Mouse (Mus musculus): ENCODE results near the gene C1qtnf5.
A peak's percentile ranks its signal among the peaks of the same experiment; 100 is the strongest.

C1qtnf5 gene

GRCm38 (mm10) chr9:44133287-44133686 lies 26.2 kb downstream of the C1qtnf5 start:
- DNase-seq = no peak

GRCm38 (mm10) chr9:44134101-44134850 lies 27.2 kb downstream of the C1qtnf5 start, which contains the start of gene Mcam:
Mcam (plus strand) TSS chr9:44134469.
- DNase-seq = peak; percentile 78

GRCm38 (mm10) chr9:44134851-44135730 lies 28.0 kb downstream of the C1qtnf5 start:
- DNase-seq = peak; percentile 74

GRCm38 (mm10) chr9:44135731-44136411 lies 28.8 kb downstream of the C1qtnf5 start:
- no peak for DNase-seq

- no peak for DNase-seq
Measured at GRCm38 (mm10) chr9:44137846-44138245, 30.8 kb downstream of the C1qtnf5 start.

GRCm38 (mm10) chr9:44141951-44142350 lies 34.9 kb downstream of the C1qtnf5 start:
- DNase-seq = no peak

GRCm38 (mm10) chr9:44143421-44143820 lies 36.4 kb downstream of the C1qtnf5 start:
- no peak for DNase-seq

GRCm38 (mm10) chr9:44144023-44144717 lies 37.1 kb downstream of the C1qtnf5 start:
- peak; percentile 38 for DNase-seq

GRCm38 (mm10) chr9:44144718-44145060 lies 37.6 kb downstream of the C1qtnf5 start:
- DNase-seq = no peak

GRCm38 (mm10) chr9:44147290-44147689 lies 40.2 kb downstream of the C1qtnf5 start:
- peak; percentile 50 for DNase-seq
